Mouse (Mus musculus): ENCODE results near the gene Alpl.

GRCm38 (mm10) chr4:137740350-137740749 is 55.8 kb downstream of the Alpl start:
- TF ChIP-seq JUND (IDR thresholded peaks at IDR 0.05; ENCODE audit: low read depth, low read length): no peak
- no peak for TF ChIP-seq ELF1 (IDR thresholded peaks at IDR 0.05; ENCODE audit: low read depth, low read length)
- TF ChIP-seq GATA1 (IDR thresholded peaks at IDR 0.05; ENCODE audit: low read depth, low read length): peak; percentile 42
- TF ChIP-seq TAL1 (IDR thresholded peaks at IDR 0.05; ENCODE audit: low read length): no peak
- no peak for TF ChIP-seq POLR2AphosphoS2 (IDR thresholded peaks at IDR 0.05; ENCODE audit: low read length)
- TF ChIP-seq RAD21 (IDR thresholded peaks at IDR 0.05; ENCODE audit: low read depth, low read length): no peak
- TF ChIP-seq TCF12 (IDR thresholded peaks at IDR 0.05; ENCODE audit: low read depth, low read length): no peak
- TF ChIP-seq POLR2A (IDR thresholded peaks at IDR 0.05; ENCODE audit: control insufficient read depth in 1 of 2, insufficient read depth in 1 of 2, low read depth in 1 of 2, low read length in 2 of 2, poor library complexity in 1 of 2): peak in 1 of 2 experiments; percentile 46; a peak in 2 of 4 replicates
